Mouse (Mus musculus) megakaryocyte, embryonic 14.5 days (primary cell): Measurements from ENCODE around the gene Mss51.

Experiments
- FLI1 ChIP-seq: IDR thresholded peaks from 2 replicates; pipeline ENCODE4 v1.6.1; 2012; ENCODE audit warnings: low read length, inconsistent platforms, mixed read lengths
- GATA1 ChIP-seq: IDR thresholded peaks from 3 replicates; pipeline ENCODE4 v1.6.1; 2012; ENCODE audit warnings: mixed read lengths, low read length, inconsistent platforms, borderline replicate concordance

- TF ChIP-seq GATA1 (no peak), FLI1 (no peak)
Observed at GRCm38 (mm10) chr14:20478385-20478784, 18.3 kb downstream of the Mss51 start.
